Mouse (Mus musculus): ENCODE measurements around the gene Ccdc57.

DNA sequence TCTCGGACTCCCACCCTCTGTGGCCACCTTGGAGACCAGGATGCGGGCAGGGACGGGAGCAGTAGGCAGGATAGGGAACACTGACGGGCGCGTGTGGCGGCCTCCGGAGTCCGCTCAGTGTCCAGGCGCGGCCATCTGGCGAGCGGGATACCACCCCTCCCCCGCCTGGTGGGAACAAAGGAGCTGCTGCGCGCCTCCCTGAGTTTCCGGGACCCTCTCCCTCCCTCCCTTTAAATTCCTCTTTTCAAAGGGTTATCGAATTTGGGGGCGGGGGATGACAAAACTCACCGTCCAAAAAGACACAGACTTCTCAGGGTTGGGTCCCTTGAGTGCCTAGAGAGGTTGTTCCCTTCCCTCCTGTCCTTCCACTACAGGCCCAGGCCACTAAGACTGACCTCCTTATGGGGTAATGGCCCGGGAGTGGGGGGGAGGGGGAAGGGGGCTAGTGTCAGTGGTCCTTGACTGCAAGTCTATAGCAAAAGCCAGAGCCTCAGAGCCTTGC is 107.8 kb downstream of the Ccdc57 start:
- TF ChIP-seq CTCF (IDR thresholded peaks at IDR 0.05; ENCODE audit: borderline replicate concordance, insufficient read depth, low read length) (no peak), POLR2A (IDR thresholded peaks at IDR 0.05; ENCODE audit: low read depth, low read length) (no peak; the same call in 1 of the 2 replicates)

Data from embryonic fibroblast, embryonic 13.5 days (primary cell).